In the genomic region with DNA sequence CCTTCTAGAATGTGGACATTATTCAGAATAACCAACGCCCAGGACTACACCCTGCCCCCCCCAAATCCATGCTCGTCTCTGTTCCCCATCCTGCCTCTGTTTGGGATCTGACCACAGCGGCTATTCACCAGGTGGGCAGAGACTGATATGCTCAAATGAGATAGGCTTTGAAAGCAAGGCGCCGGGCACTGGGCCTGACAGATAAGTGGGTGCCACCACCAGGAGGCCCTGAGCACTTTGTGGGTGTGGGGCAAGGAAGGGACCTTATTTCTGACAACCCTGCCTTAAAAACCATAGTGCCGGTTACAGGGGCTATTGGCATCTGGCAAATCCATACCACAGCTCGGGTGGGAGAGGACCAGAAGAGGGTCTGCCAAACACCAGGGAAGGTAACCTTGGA, we compare ENCODE assay signal across 21 mouse cellular contexts. TPM values are rescaled to one million over a fixed set of nuclear protein-coding genes. Genes with fewer than 3 reads are reported as not detected.
DNase-seq lines count a peak whose midpoint lies in the region; ATAC-seq and TF ChIP-seq lines count a peak whose summit lies in the region.
"Had no signal": no experiment of that assay in that cellular context is flagged by ENCODE, and none has a peak within 500 bp of the region (broad histone marks: within the 10 kb centered on the region; RNA-seq: fewer than 3 reads in every experiment).

No protein-coding gene starts in this region.

- 0 out of 2 replicates have a peak overlapping the region, but pooled peaks have one; percentile 77 for H3K27ac ChIP-seq in embryonic facial prominence, embryonic 13.5 days
- no peak overlapping the region for H3K27ac ChIP-seq in embryonic facial prominence, embryonic 10.5 days (replicated peaks)
- H3K27ac ChIP-seq in liver, embryonic 13.5 days: peak overlapping the region; percentile 99
- no peak overlapping the region for H3K27ac ChIP-seq in stomach, postnatal 0 days (replicated peaks)
- H3K27ac ChIP-seq: limb, embryonic 12.5 days; midbrain, embryonic 13.5 days had no signal

- peak; percentile 19; the same call in 1 of the 2 replicates for TF ChIP-seq CTCF in stomach, postnatal 0 days (IDR thresholded peaks at IDR 0.05; ENCODE audit: low read depth)

- H3K4me1 ChIP-seq in embryonic facial prominence, embryonic 13.5 days: peaks cover 45% of the 10 kb centered on the region
- peaks cover 45% of the 10 kb centered on the region for H3K4me1 ChIP-seq in embryonic facial prominence, embryonic 10.5 days
- peaks cover 88% of the 10 kb centered on the region for H3K4me1 ChIP-seq in liver, embryonic 13.5 days (replicated peaks)
- 0 out of 2 replicates have a peak, but pooled peaks cover 5% of the 10 kb centered on the region for H3K4me1 ChIP-seq in stomach, postnatal 0 days (replicated peaks; ENCODE audit: control insufficient read depth, insufficient read depth)

- H3K4me2 ChIP-seq in embryonic facial prominence, embryonic 13.5 days: no peak overlapping the region
- peak overlapping the region; percentile 80 for H3K4me2 ChIP-seq in liver, embryonic 13.5 days
- no peak overlapping the region for H3K4me2 ChIP-seq in stomach, postnatal 0 days (replicated peaks; ENCODE audit: low read depth)
- H3K4me2 ChIP-seq: embryonic facial prominence, embryonic 15.5 days; heart, embryonic 13.5 days; limb, embryonic 12.5 days; midbrain, embryonic 13.5 days had no signal

- no peak overlapping the region for H3K9ac ChIP-seq in embryonic facial prominence, embryonic 13.5 days
- peak overlapping the region; percentile 79 for H3K9ac ChIP-seq in liver, embryonic 13.5 days
- H3K9ac ChIP-seq in stomach, postnatal 0 days (ENCODE audit: low read length): no peak overlapping the region
- H3K9ac ChIP-seq: embryonic facial prominence, embryonic 15.5 days; heart, embryonic 13.5 days; midbrain, embryonic 13.5 days had no signal

- no peak for DNase-seq in embryonic facial prominence, embryonic 10.5 days (ENCODE audit: low spot score)
- peak; percentile 57 for DNase-seq in thymus, postnatal 4 days
- no peak for DNase-seq in thymus, postnatal 10 days (ENCODE audit: low spot score in 2 of 2)
- DNase-seq in liver, embryonic 13.5 days: peak; percentile 87
- DNase-seq in stomach, postnatal 0 days (ENCODE audit: low spot score): no peak
- DNase-seq in adrenal gland, adult (ENCODE audit: inconsistent age in 2 of 2, low spot score in 1 of 2): no peak
- no peak for DNase-seq in adrenal gland, postnatal 14 days
- DNase-seq: adrenal gland, adult 2 months; cerebellum, postnatal 14 days; gastrocnemius, postnatal 10 days; kidney, adult 18-20 months; kidney, postnatal 36 days; lung, postnatal 14 days; thymus, postnatal 36 days had no signal

- 83% methylated on average over 7 of the region's 7 CpGs for WGBS in embryonic facial prominence, embryonic 13.5 days
- WGBS in embryonic facial prominence, embryonic 10.5 days: 87% methylated on average over 7 of the region's 7 CpGs
- WGBS in liver, embryonic 13.5 days (ENCODE audit: insufficient replicate concordance): 18% methylated on average over 7 of the region's 7 CpGs
- WGBS in stomach, postnatal 0 days: 72% methylated on average over 7 of the region's 7 CpGs

- TF ChIP-seq EP300 in stomach, postnatal 0 days (optimal IDR thresholded peaks at IDR 0.05): no peak

- ATAC-seq in embryonic facial prominence, embryonic 13.5 days (ENCODE audit: insufficient number of reproducible peaks, insufficient read depth, low FRiP score, low TSS enrichment, low read depth): no peak
- ATAC-seq in liver, embryonic 13.5 days (ENCODE audit: low read depth): peak; percentile 81
- no peak for ATAC-seq in stomach, postnatal 0 days (ENCODE audit: low FRiP score, low TSS enrichment)
- ATAC-seq: midbrain, embryonic 13.5 days had no signal

- no peak overlapping the region for H3K4me3 ChIP-seq in embryonic facial prominence, embryonic 13.5 days
- no peak overlapping the region for H3K4me3 ChIP-seq in embryonic facial prominence, embryonic 10.5 days
- H3K4me3 ChIP-seq in liver, embryonic 13.5 days (replicated peaks): peak overlapping the region; percentile 55
- no peak overlapping the region for H3K4me3 ChIP-seq in stomach, postnatal 0 days (ENCODE audit: low read depth, low read length)
- H3K4me3 ChIP-seq: embryonic facial prominence, embryonic 15.5 days; heart, embryonic 13.5 days; limb, embryonic 12.5 days; midbrain, embryonic 13.5 days had no signal

- H3K9me3 ChIP-seq in embryonic facial prominence, embryonic 13.5 days: no peaks in the 10 kb centered on the region
- no peaks in the 10 kb centered on the region for H3K9me3 ChIP-seq in embryonic facial prominence, embryonic 10.5 days
- H3K9me3 ChIP-seq in liver, embryonic 13.5 days (replicated peaks): no peaks in the 10 kb centered on the region
- H3K9me3 ChIP-seq in stomach, postnatal 0 days (ENCODE audit: control insufficient read depth, low read length): no peaks in the 10 kb centered on the region
- H3K9me3 ChIP-seq: embryonic facial prominence, embryonic 15.5 days; heart, embryonic 13.5 days; limb, embryonic 12.5 days; midbrain, embryonic 13.5 days had no signal

- H3K27me3 ChIP-seq in embryonic facial prominence, embryonic 13.5 days: no peaks in the 10 kb centered on the region
- peaks cover 12% of the 10 kb centered on the region for H3K27me3 ChIP-seq in embryonic facial prominence, embryonic 10.5 days (replicated peaks; ENCODE audit: low read depth, poor library complexity, severe bottlenecking)
- no peaks in the 10 kb centered on the region for H3K27me3 ChIP-seq in liver, embryonic 13.5 days
- H3K27me3 ChIP-seq in stomach, postnatal 0 days (ENCODE audit: control insufficient read depth, insufficient read depth, low read length): no peaks in the 10 kb centered on the region
- H3K27me3 ChIP-seq: embryonic facial prominence, embryonic 15.5 days; heart, embryonic 13.5 days; limb, embryonic 12.5 days had no signal

- peaks cover 18% of the 10 kb centered on the region for H3K36me3 ChIP-seq in embryonic facial prominence, embryonic 13.5 days
- H3K36me3 ChIP-seq in embryonic facial prominence, embryonic 10.5 days (replicated peaks): peaks cover 24% of the 10 kb centered on the region
- H3K36me3 ChIP-seq in liver, embryonic 13.5 days: peaks cover 13% of the 10 kb centered on the region
- H3K36me3 ChIP-seq in stomach, postnatal 0 days (ENCODE audit: control insufficient read depth, insufficient read depth, low read length): no peaks in the 10 kb centered on the region

RNA-seq across cellular contexts. Expression of gene Lgals1, which starts 3.8 kb away (rescaled TPM):
- 2,193 and 2,304 TPM in 2 replicates for polyA plus RNA-seq in embryonic facial prominence, embryonic 13.5 days (2015; fragmentation: Nextera tagmentation; extraction: Ambion mirVana)
- 241 and 316 TPM in 2 replicates for polyA plus RNA-seq in embryonic facial prominence, embryonic 10.5 days (2016; fragmentation: Nextera tagmentation; extraction: Ambion mirVana)
- polyA plus RNA-seq in liver, embryonic 13.5 days (2015; fragmentation: Nextera tagmentation; extraction: Ambion mirVana): 683 and 710 TPM in 2 replicates
- 1,326 and 1,632 TPM in 2 replicates for polyA plus RNA-seq in stomach, postnatal 0 days (2015; fragmentation: Nextera tagmentation; extraction: Ambion mirVana)
- 554 and 561 TPM in 2 replicates for total RNA-seq in adrenal gland, postnatal 14 days (2021)

RNA-seq across cellular contexts. Expression of gene Pdxp, which starts 9.0 kb away (rescaled TPM):
- 18.7 and 23.2 TPM in 2 replicates for polyA plus RNA-seq in embryonic facial prominence, embryonic 13.5 days (2015; fragmentation: Nextera tagmentation; extraction: Ambion mirVana)
- 32.6 and 36.5 TPM in 2 replicates for polyA plus RNA-seq in embryonic facial prominence, embryonic 10.5 days (2016; fragmentation: Nextera tagmentation; extraction: Ambion mirVana)
- polyA plus RNA-seq in liver, embryonic 13.5 days (2015; fragmentation: Nextera tagmentation; extraction: Ambion mirVana): 6.9 and 7.4 TPM in 2 replicates
- 4.1 and 4.3 TPM in 2 replicates for polyA plus RNA-seq in stomach, postnatal 0 days (2015; fragmentation: Nextera tagmentation; extraction: Ambion mirVana)
- total RNA-seq in adrenal gland, postnatal 14 days (2021): 4.4 and 6.2 TPM in 2 replicates

RNA-seq across cellular contexts. Expression of gene Nol12, which starts 12.0 kb away (rescaled TPM):
- 54.1 and 57.4 TPM in 2 replicates for polyA plus RNA-seq in embryonic facial prominence, embryonic 13.5 days (2015; fragmentation: Nextera tagmentation; extraction: Ambion mirVana)
- 69.2 and 71.5 TPM in 2 replicates for polyA plus RNA-seq in embryonic facial prominence, embryonic 10.5 days (2016; fragmentation: Nextera tagmentation; extraction: Ambion mirVana)
- 45.6 and 48.9 TPM in 2 replicates for polyA plus RNA-seq in liver, embryonic 13.5 days (2015; fragmentation: Nextera tagmentation; extraction: Ambion mirVana)
- 32.3 and 36.4 TPM in 2 replicates for polyA plus RNA-seq in stomach, postnatal 0 days (2015; fragmentation: Nextera tagmentation; extraction: Ambion mirVana)
- total RNA-seq in adrenal gland, postnatal 14 days (2021): 37.0 and 44.4 TPM in 2 replicates

RNA-seq across cellular contexts. Expression of gene Sh3bp1, which starts 23.1 kb away (rescaled TPM):
- 53.3 and 54.4 TPM in 2 replicates for polyA plus RNA-seq in embryonic facial prominence, embryonic 13.5 days (2015; fragmentation: Nextera tagmentation; extraction: Ambion mirVana)
- polyA plus RNA-seq in embryonic facial prominence, embryonic 10.5 days (2016; fragmentation: Nextera tagmentation; extraction: Ambion mirVana): 35.6 and 36.1 TPM in 2 replicates
- polyA plus RNA-seq in liver, embryonic 13.5 days (2015; fragmentation: Nextera tagmentation; extraction: Ambion mirVana): 17.7 and 22.2 TPM in 2 replicates
- polyA plus RNA-seq in stomach, postnatal 0 days (2015; fragmentation: Nextera tagmentation; extraction: Ambion mirVana): 22.7 and 27.4 TPM in 2 replicates
- 6.6 and 15.2 TPM in 2 replicates for total RNA-seq in adrenal gland, postnatal 14 days (2021)

RNA-seq across cellular contexts. Expression of gene Gm49510, which starts 23.2 kb away (rescaled TPM):
- 0.18 and 0.25 TPM in 2 replicates for polyA plus RNA-seq in embryonic facial prominence, embryonic 13.5 days (2015; fragmentation: Nextera tagmentation; extraction: Ambion mirVana)
- 0.34 and 0.74 TPM in 2 replicates for polyA plus RNA-seq in embryonic facial prominence, embryonic 10.5 days (2016; fragmentation: Nextera tagmentation; extraction: Ambion mirVana)
- polyA plus RNA-seq in liver, embryonic 13.5 days (2015; fragmentation: Nextera tagmentation; extraction: Ambion mirVana): 0.15 and 0.16 TPM in 2 replicates
- polyA plus RNA-seq in stomach, postnatal 0 days (2015; fragmentation: Nextera tagmentation; extraction: Ambion mirVana): 0.27 and 0.28 TPM in 2 replicates
- total RNA-seq in adrenal gland, postnatal 14 days (2021): not detected in 2 replicates
- total RNA-seq: adrenal gland, adult 2 months; gastrocnemius, postnatal 10 days; layer of hippocampus, postnatal 25 days had no signal
- polyA plus RNA-seq: adrenal gland, adult 2 months; small intestine, adult 2 months had no signal

Comparison
In these comparisons a context has a peak if more than half of its experiments do, and no peak if none do; other contexts are left out.
1. H3K27ac ChIP-seq: peak in embryonic facial prominence, embryonic 13.5 days (single experiment) and liver, embryonic 13.5 days (single experiment); none in embryonic facial prominence, embryonic 10.5 days (single experiment) and stomach, postnatal 0 days (single experiment).
2. DNase-seq: peak in thymus, postnatal 4 days (single experiment) and liver, embryonic 13.5 days (single experiment); none in embryonic facial prominence, embryonic 10.5 days (single experiment), thymus, postnatal 10 days (0 of 2), stomach, postnatal 0 days (single experiment), adrenal gland, adult (0 of 2) and adrenal gland, postnatal 14 days (single experiment).